Mouse (Mus musculus): ENCODE measurements around the gene Setd7.

DNA sequence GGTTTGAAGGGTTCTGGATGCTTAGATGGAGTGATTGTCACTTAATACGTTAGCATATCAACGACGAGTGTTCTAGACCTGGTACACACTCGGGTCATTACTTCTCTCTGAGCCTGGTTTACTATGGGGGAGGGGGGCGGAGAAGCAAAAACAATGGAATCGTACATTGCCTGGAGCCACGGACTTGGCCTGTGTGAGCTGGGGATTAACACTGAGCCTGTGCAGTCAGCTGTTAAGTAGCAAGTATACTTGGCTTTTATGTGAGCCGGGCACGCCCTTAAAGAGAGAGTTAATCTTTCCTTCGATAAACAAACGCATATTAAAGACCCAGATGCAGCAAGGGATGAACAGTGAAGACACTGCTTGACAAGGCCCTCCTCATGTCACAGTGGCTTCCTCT, 16.7 kb upstream of the Setd7 start:
- no peak for TF ChIP-seq POLR2A (IDR thresholded peaks at IDR 0.05; ENCODE audit: low read depth, low read length)
- TF ChIP-seq E2F4 (IDR thresholded peaks at IDR 0.05; ENCODE audit: insufficient replicate concordance, low read depth, low read length): no peak

All from CH12.LX (cell line).